Mouse (Mus musculus) cortical plate, adult 2 months (tissue): ENCODE measurements around the gene Nrxn1.

ENCODE experiments used
- CTCF ChIP-seq: fragments of 200-500 bp; IDR thresholded peaks from 2 replicates; pipeline ENCODE4 v1.5.1; 2011; ENCODE audit warnings: mild to moderate bottlenecking, control low read depth, low read length; ENCODE audit not compliant: insufficient read depth; ENCODE audit errors: extremely low read depth
- POLR2A ChIP-seq: fragments of 200-500 bp; IDR thresholded peaks from 2 replicates; pipeline ENCODE4 v1.6.1; 2011; ENCODE audit warnings: mild to moderate bottlenecking, low read length, control low read depth; ENCODE audit not compliant: insufficient read depth; ENCODE audit errors: extremely low read depth

- no peak for TF ChIP-seq CTCF
- no peak for TF ChIP-seq POLR2A
These were observed 613.2 kb downstream of the Nrxn1 start for GRCm38 (mm10) chr17:90479531-90480250.
